Mouse (Mus musculus) stomach, postnatal 0 days (tissue): ENCODE measurements at regions not wholly inside any gene's neighbourhood (a gene's known extent, or its start where the extent isn't known, plus 50 kb on each side); places are given as distances from the start of the nearest gene placed in this dataset.

Source experiments
- CTCF ChIP-seq: IDR thresholded peaks from 2 replicates; pipeline ENCODE4 v1.5.1; 2016; ENCODE audit warnings: antibody characterized with exemption, low read depth, mild to moderate bottlenecking, moderate library complexity
- EP300 ChIP-seq: optimal IDR thresholded peaks from 2 replicates; pipeline ENCODE3; 2016; ENCODE audit warnings: antibody characterized with exemption

DNA sequence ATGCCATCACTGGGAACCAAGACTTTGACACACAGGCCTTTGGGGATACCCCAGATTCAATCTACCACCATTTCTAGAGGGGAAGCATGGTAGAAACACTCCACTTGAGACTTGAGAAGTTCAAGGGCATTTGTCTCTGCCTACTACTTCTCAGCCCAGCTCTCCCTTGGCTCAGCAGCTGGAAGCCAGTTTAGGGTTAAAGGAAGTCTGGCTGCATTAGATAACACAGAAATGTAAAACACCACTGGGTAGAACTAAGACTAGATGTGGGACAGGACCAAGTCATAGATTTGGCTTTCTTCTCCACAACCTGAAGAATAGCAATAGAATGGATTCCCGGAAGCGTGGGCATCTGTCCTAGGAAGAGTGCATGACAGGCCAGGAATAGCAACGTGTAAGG lies 139.7 kb downstream of the Syk start:
- TF ChIP-seq CTCF (no peak), EP300 (no peak)
